Mouse (Mus musculus) hindbrain, embryonic 11.5 days (tissue): ENCODE measurements at regions not wholly inside any gene's neighbourhood (a gene's known extent, or its start where the extent isn't known, plus 50 kb on each side); places are given as distances from the start of the nearest gene placed in this dataset.

ENCODE experiments used
- ATAC-seq: fragments of 200-750 bp; cut with Nextera tagmentation; 2 replicates; pipeline ENCODE4 v1.8.0; 2017; ENCODE audit warnings: mild to moderate bottlenecking, moderate TSS enrichment, moderate library complexity; ENCODE audit not compliant: low FRiP score
- DNase-seq: peaks from one replicate; pipeline ENCODE4 v3.0.0-alpha.2; 2015; ENCODE audit warnings: low spot score
- H3K27ac ChIP-seq: fragments of 300-500 bp; sonication (generic); 2 replicates; pipeline ENCODE4 v1.5.1; 2014; ENCODE audit warnings: mild to moderate bottlenecking, low read depth, low read length
- H3K27me3 ChIP-seq: fragments of 300-500 bp; sonication (generic); 2 replicates; pipeline ENCODE4 v1.6.1; 2014; ENCODE audit warnings: mild to moderate bottlenecking, low read length, moderate library complexity, mixed read lengths; ENCODE audit not compliant: control insufficient read depth, insufficient read depth
- H3K36me3 ChIP-seq: fragments of 300-500 bp; sonication (generic); 2 replicates; pipeline ENCODE4 v1.6.1; 2014; ENCODE audit warnings: mild to moderate bottlenecking, low read length, moderate library complexity, mixed read lengths; ENCODE audit not compliant: control insufficient read depth, insufficient read depth
- H3K4me1 ChIP-seq: fragments of 300-500 bp; sonication (generic); replicated peaks from 2 replicates; pipeline ENCODE4 v1.6.1; 2014; ENCODE audit warnings: low read length, mixed read lengths; ENCODE audit not compliant: control insufficient read depth, insufficient read depth
- H3K4me2 ChIP-seq: fragments of 300-500 bp; sonication (generic); replicated peaks from 2 replicates; pipeline ENCODE4 v1.6.1; 2014; ENCODE audit warnings: mild to moderate bottlenecking, low read depth, low read length
- H3K4me3 ChIP-seq: fragments of 300-500 bp; sonication (generic); 2 replicates; pipeline ENCODE4 v1.5.1; 2014; ENCODE audit warnings: low read depth, low read length
- H3K9ac ChIP-seq: fragments of 300-500 bp; sonication (generic); 2 replicates; pipeline ENCODE4 v1.6.1; 2014; ENCODE audit warnings: low read depth, low read length
- H3K9me3 ChIP-seq: fragments of 300-500 bp; sonication (generic); 2 replicates; pipeline ENCODE4 v1.6.1; 2016; ENCODE audit warnings: low read length; ENCODE audit not compliant: control insufficient read depth
- WGBS: fragments of 180-500 bp; shearing (Covaris S2); extraction: QIAGEN DNeasy Blood & Tissue Kit; methylation state at CpG from one replicate; pipeline ENCODE4 v1.1.7; 2014; 5-methylcytosine and 5-hydroxymethylcytosine counted together

DNA sequence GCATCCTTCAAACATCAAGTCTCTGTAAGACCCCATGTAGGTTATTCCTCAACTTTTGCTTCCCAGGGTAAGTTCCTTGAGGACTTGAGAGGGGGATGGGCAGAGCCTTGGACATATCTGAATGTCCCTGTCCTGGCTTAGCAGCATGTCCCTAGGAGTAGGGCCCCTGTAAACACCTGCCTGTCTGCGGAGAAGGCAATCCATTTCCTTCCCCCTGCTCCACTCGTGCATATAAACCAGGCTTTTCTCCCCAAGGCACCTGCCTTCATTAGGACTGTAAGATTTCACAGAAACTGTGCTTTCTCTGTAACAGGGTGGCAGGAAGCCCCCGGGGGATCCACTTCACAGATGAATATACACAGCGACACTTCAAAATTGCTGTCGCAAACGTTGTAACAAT lies 393.1 kb downstream of the Plekhb2 start:
- H3K4me2 ChIP-seq, result no peak overlapping the region
- no peaks in the 10 kb centered on the region for H3K9me3 ChIP-seq
- H3K9ac ChIP-seq, result 0 out of 2 replicates have a peak overlapping the region, but pooled peaks have one; percentile 11
- H3K27me3 ChIP-seq, result no peaks in the 10 kb centered on the region
- no peak overlapping the region for H3K4me3 ChIP-seq
- no peaks in the 10 kb centered on the region for H3K36me3 ChIP-seq
- ATAC-seq, result peak; percentile 66; the same call in 1 of the 2 replicates
- no peak overlapping the region for H3K27ac ChIP-seq
- DNase-seq, result no peak
- WGBS, result 61% methylated on average over 6 of the region's 6 CpGs
- H3K4me1 ChIP-seq, result no peaks in the 10 kb centered on the region

DNA sequence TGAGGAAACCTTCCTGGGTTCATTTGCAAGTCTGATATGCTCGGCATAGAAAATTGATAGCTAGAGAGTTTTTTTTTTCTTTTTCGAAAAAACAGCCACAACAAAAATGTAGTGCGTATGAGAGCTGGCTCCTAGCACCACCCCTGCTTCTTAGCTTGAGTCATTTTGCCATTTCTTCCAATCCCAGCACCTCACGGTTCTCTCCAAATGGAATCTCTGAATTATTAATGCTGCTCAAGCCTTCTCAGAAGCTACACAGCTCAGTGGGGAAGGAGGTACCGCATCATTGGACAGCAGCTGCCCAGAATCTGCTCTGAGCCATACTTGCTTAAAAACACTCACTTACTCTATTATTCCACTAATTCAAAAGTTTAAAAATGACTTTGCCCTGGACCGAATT lies 393.6 kb downstream of the Plekhb2 start:
- Histone ChIP-seq H3K9ac (0 out of 2 replicates have a peak overlapping the region, but pooled peaks have one; percentile 11), H3K4me2 (no peak overlapping the region), H3K27me3 (no peaks in the 10 kb centered on the region), H3K4me3 (no peak overlapping the region), H3K9me3 (no peaks in the 10 kb centered on the region), H3K36me3 (no peaks in the 10 kb centered on the region), H3K27ac (no peak overlapping the region), H3K4me1 (no peaks in the 10 kb centered on the region)
- ATAC-seq (0 out of 2 replicates have a peak, but pooled peaks have one; percentile 68), DNase-seq (no peak)
- 63% methylated on average over 6 of the region's 6 CpGs for WGBS

DNA sequence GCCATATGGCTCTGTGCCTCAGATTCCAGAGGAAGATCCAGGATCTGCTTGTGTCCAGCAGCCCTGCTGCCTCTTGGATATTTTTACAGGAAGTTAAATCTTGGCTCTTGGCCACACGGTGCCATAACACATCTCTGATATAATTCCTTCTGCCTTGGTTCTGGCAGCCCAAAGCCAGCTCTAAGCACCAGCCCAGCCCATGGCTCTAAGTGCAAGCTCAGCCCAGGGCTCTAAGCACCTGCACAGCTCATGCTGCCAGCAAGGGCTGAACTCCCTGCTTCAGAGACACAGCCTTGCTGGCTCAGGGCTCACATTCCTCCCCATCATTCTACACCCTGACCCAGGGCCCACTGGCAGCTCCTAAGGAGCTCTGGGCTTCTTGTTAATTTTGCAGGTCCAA lies 415.3 kb downstream of the Plekhb2 start:
- Histone ChIP-seq H3K4me2 (no peak overlapping the region), H3K27me3 (no peaks in the 10 kb centered on the region), H3K9me3 (no peaks in the 10 kb centered on the region), H3K4me1 (no peaks in the 10 kb centered on the region), H3K9ac (no peak overlapping the region), H3K27ac (no peak overlapping the region), H3K4me3 (no peak overlapping the region), H3K36me3 (no peaks in the 10 kb centered on the region)
- ATAC-seq (no peak), DNase-seq (no peak)
- 100% methylated on average over 1 of the region's 1 CpGs for WGBS

- H3K4me3 ChIP-seq, result no peak overlapping the region
- H3K27me3 ChIP-seq, result no peaks in the 10 kb centered on the region
- H3K9me3 ChIP-seq, result no peaks in the 10 kb centered on the region
- no peak for ATAC-seq
- no peaks in the 10 kb centered on the region for H3K4me1 ChIP-seq
- no peak overlapping the region for H3K4me2 ChIP-seq
- DNase-seq, result peak; percentile 27
- no peaks in the 10 kb centered on the region for H3K36me3 ChIP-seq
- no peak overlapping the region for H3K9ac ChIP-seq
- no peak overlapping the region for H3K27ac ChIP-seq
- 58% methylated on average over 7 of the region's 7 CpGs for WGBS
Observed at GRCm38 (mm10) chr1:35266626-35267025, 416.9 kb downstream of the Plekhb2 start.

- Histone ChIP-seq H3K9ac (no peak overlapping the region), H3K4me1 (no peaks in the 10 kb centered on the region), H3K27me3 (no peaks in the 10 kb centered on the region), H3K9me3 (no peaks in the 10 kb centered on the region), H3K36me3 (no peaks in the 10 kb centered on the region), H3K27ac (no peak overlapping the region), H3K4me3 (no peak overlapping the region), H3K4me2 (no peak overlapping the region)
- WGBS, result 86% methylated on average over 7 of the region's 7 CpGs
- no peak for DNase-seq
- ATAC-seq, result no peak
Observed at GRCm38 (mm10) chr1:35267883-35268282, 418.1 kb downstream of the Plekhb2 start.

DNA sequence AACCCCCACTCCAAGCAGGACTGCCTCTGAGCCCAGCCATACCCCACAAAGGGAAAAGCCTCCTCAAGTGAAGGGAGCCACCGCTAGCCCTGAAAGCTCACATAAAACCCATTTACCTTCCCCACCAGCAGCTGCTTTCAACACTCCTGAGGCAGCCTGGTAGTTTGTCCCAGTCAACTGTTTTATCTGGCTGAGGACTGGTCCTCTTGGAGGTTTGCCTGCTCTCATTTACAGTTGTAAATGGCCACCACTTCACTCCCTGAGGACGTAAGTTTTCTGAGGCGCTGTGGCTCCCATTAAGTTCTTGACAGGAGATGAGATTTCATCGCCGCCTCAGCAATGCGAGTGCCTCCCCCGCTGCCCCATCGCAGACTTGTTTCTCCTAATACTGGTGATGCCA lies 425.2 kb downstream of the Plekhb2 start:
- Histone ChIP-seq H3K27me3 (no peaks in the 10 kb centered on the region), H3K36me3 (no peaks in the 10 kb centered on the region), H3K4me3 (no peak overlapping the region), H3K27ac (no peak overlapping the region), H3K9ac (no peak overlapping the region), H3K4me2 (no peak overlapping the region), H3K4me1 (no peaks in the 10 kb centered on the region), H3K9me3 (no peaks in the 10 kb centered on the region)
- DNase-seq, result no peak
- no peak for ATAC-seq
- 91% methylated on average over 8 of the region's 8 CpGs for whole genome bisulfite sequencing
